Mouse (Mus musculus): Measurements from ENCODE around the gene Ncf4. TPM values are rescaled to one million over a fixed set of nuclear protein-coding genes. Genes with fewer than 3 reads are reported as not detected.

The Ncf4 gene
- polyA plus RNA-seq (2012; rRNA removed) = 4.9 and 5.8 TPM in 2 replicates

DNA sequence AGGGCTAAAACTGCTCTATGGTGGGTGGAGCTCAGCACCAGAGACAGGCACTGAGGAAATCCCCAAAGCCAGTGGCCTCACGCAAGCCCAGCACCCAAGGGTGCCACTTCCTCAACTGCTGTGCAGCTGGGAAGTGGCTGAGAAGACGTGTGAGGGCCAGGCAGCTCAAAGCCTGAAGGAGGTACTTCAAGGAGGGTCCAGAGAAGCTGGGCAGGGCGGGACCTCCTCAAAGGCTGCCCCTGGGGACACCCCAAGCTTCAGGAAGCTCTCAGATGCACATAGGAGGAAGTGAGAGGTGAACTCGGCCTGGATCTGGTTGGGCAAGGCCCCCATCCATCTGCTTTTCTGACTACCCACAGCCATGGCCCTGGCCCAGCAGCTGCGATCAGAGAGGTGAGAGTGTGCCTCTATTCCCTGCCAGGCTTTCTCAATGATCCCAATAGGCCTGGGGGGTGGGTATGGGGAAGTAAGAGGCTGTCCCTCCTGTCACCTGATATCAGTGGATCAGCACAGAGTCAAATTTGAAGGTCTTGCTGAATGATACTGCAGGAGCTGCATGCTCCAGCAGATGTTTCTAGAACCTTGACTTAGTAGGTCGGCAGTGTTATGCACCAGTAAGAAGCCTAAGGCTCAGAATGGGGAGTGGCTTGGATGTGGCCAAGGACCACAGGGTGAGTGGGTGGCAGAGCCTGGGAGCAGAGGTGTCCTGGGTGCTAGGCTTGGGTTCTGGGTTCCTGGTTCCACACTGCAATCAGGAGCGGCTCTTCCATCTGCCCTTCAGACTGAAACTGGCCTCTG is at the start of gene Ncf4:
Ncf4 (plus strand) TSS at position 107 of the 798 bp plus-strand sequence.

GRCm38 (mm10) chr15:78206312-78206711 is 38.3 kb upstream of the Ncf4 start, which contains the start of gene Pvalb:
TSS of gene Pvalb (minus strand) at chr15:78206400.

DNA sequence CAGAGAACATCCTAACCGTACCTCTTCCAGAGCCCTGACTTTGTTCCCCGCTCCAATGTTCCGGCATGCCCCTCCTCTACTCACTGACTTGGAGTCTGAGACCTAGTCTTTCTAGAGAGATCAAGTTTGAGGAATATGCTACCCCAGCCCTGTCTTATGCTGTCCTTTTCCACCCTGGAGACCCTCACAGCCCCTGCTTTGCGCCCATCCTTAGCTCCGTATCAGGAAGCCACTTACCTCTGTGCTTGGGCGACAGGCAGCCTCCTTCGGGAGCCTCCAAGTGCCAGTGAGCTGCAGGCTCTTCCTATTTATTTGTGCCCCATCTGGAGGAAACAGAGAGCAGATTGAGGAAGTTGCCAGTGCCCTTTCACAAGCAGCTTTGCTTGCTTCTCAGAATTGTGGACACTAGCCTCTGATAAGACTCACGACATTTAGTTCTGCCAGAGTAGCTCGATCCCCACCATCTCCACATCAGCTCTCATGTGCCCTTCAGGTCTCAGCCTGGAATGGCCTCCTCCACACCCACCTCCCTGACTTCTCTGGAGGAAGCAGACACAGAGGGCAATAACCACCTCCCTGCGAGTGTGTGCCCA is 60.8 kb downstream of the Ncf4 start, which contains the start of gene Csf2rb2:
Csf2rb2 (minus strand) TSS at position 381 of the 593 bp plus-strand sequence.

Other genes starting within 250 kb of the Ncf4 start
- not detected in 2 replicates for gene Cacng2, start 124.8 kb upstream of the Ncf4 start, polyA plus RNA-seq (2012; rRNA removed)
- 62.3 and 76.5 TPM in 2 replicates for gene Ift27, start 70.7 kb upstream of the Ncf4 start, polyA plus RNA-seq (2012; rRNA removed)
- not detected in 2 replicates for gene Pvalb, start 38.4 kb upstream of the Ncf4 start, polyA plus RNA-seq (2012; rRNA removed)
- 8.8 and 9.3 TPM in 2 replicates for gene Csf2rb2, start 60.9 kb downstream of the Ncf4 start, polyA plus RNA-seq (2012; rRNA removed)
- 11.4 and 11.6 TPM in 2 replicates for gene Csf2rb, start 81.0 kb downstream of the Ncf4 start, polyA plus RNA-seq (2012; rRNA removed)
- gene Tex33, start 151.1 kb downstream of the Ncf4 start, polyA plus RNA-seq (2012; rRNA removed) = not detected in 2 replicates
- 255 and 260 TPM in 2 replicates for gene Tst, start 161.1 kb downstream of the Ncf4 start, polyA plus RNA-seq (2012; rRNA removed)
- 252 and 268 TPM in 2 replicates for gene Mpst, start 161.6 kb downstream of the Ncf4 start, polyA plus RNA-seq (2012; rRNA removed)
- 438 and 485 TPM in 2 replicates for gene Kctd17, start 183.8 kb downstream of the Ncf4 start, polyA plus RNA-seq (2012; rRNA removed)
- 2.8 and 4.7 TPM in 2 replicates for gene Tmprss6, start 223.8 kb downstream of the Ncf4 start, polyA plus RNA-seq (2012; rRNA removed)

Data from ovary, adult 2 months (tissue).